Mouse (Mus musculus) urinary bladder, postnatal 4 days (tissue): ENCODE measurements around the gene Pxk.
"Not testable (repeated sequence)": the region's sequence is repeated elsewhere in the genome, so short reads cannot be mapped to it uniquely, and the experiment has no call there.

Source experiments
- DNase-seq, 2 experiments: peaks; one replicate each; pipeline ENCODE4 v3.0.0; 2021 to 2022; ENCODE audit warnings: low spot score in 2 of 2

Gene Pxk

GRCm38 (mm10) chr14:8101886-8102285, 3.9 kb downstream of the Pxk start:
- no peak for DNase-seq

GRCm38 (mm10) chr14:8102676-8103075, 4.7 kb downstream of the Pxk start:
- no peak for DNase-seq

GRCm38 (mm10) chr14:8108047-8108446, 10.0 kb downstream of the Pxk start:
- no peak for DNase-seq

DNA sequence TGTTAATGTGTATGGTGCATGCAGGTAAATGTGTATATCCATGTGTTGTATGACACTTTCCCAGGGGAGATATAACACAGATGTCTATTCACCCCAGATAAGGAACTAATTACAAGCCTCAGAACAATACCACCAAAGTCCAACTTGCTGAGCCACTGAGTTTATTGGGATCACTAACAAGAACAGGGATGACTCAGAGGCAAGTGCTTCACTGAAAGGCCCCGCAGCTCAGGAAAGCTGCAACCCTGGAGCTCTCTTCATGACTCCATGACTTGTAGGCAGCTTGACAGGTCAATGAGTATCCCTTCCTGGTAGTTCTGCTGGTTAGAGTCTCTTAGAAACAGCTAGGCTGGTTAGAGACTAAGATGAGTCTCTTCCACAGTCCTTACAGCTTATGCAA, 11.0 kb downstream of the Pxk start:
- no peak for DNase-seq

DNA sequence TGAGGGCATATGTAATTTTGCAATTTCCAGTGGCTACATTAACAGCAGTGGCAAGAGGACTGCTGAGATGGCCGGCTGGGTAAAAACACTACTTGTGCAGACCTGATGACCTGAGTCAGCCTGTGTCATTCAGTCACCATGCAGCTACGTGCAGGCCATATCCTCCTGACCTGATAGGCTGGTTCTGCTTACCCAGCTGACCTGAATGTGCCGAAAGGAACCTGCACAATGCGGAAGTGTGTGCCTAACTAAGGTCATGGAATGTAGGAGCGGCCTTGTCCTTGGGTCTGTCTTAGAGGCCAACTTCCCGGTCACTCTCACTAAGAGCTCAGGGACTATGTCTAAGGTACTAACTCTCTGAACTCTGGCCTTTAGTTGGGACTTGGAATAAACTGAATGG, 13.5 kb downstream of the Pxk start:
- no peak for DNase-seq

DNA sequence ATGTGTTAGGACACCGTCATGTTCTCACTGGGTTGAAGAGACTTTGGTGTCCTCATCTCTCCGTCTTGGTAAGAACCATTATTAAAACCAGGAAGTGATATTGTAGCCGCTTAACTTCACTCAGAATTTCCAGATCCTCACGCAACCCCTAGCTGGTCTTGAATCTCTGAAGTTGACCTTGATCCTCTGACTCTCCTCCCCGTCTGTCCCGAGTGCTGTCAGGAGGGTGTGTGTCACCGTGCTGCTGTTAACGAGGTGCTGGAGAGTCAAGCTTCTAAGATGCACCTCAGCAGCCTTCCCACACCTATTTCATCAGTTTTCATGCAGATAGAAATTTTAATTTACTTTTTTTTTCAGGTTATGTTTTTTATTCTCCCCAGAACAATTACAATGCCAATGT, 14.0 kb downstream of the Pxk start:
- no peak for DNase-seq

DNA sequence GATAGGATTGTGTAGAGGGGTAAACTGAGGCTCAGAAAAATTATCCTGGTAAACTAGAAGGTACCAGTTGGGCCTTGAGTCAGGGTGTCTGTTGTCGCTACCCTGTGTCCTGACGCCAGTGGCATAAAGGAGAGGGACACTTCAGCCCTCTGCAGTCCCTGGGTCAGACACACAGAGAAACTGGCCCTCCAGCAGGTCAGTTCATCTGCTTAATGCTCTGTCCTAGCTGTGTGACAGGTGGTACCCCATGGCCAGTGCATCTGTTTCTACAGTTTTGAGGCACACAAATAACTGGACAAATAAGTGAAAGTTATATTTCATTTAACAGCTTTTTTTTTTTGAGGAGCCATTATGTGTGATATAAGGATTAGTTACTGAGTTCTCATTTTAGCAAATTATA, 15.6 kb downstream of the Pxk start:
- DNase-seq = no peak

GRCm38 (mm10) chr14:8114306-8114705, 16.3 kb downstream of the Pxk start:
- DNase-seq = no peak

DNA sequence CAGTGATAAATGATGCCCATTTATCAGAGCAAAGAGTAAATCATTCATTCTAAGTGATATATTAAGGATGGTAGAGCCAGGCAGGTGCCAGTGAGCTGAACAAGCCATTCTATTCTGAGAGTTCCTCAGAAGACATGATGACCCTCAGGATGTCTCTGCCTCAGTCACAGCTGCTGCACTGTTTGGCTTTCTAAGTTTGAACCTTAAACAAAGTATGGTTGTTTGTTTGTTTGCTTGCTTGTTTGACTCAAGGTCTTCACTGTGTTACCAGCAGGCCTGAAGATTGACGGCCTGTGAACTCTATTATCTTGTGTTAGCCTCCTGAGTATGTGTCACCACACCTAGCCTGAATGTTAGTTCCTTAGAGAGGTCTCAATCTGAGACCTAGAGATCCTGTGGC, 16.7 kb downstream of the Pxk start:
- no peak for DNase-seq

DNA sequence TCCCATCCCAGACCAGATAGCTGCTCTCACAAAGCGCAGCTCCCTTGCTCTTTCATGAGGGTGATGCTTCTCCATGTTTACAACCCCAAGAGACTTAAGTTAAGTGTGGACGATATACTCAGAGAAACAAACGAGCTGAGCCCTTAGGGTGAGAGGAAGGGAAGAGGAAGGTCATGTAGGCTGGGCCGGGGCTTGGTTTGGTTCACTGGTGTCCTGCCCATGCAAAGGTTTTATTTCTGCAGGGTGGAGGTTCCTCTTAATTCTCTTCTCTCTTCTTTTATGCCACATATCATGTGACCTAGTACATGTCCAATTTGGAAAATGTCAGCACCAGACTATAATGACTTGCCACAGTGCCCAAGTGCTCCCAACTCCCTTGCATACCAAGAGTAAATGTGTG, 17.8 kb downstream of the Pxk start:
- DNase-seq = no peak

DNA sequence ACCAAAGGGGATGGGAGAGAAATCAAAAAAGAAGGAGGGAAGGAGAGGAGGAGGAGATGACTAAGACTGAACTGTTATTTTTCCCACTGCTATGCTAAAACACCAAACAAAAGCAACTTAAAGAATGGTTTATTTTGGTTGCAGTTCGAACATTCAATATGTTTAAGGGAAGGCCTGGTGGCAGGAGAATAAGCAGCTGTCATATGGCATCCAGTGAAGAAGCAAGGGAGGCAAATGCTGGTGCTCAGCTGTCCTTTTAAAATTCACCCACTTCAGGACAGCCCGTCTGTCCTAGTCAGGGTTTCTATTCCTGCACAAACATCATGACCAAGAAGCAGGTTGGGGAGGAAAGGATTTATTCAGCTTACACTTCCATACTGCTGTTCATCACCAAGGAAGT, 19.4 kb downstream of the Pxk start:
- DNase-seq = no peak

GRCm38 (mm10) chr14:8119454-8119853, 21.4 kb downstream of the Pxk start:
- DNase-seq = no peak

GRCm38 (mm10) chr14:8119904-8120303, 21.9 kb downstream of the Pxk start:
- no peak for DNase-seq

- no peak for DNase-seq
These were observed 25.1 kb downstream of the Pxk start for GRCm38 (mm10) chr14:8123141-8123540.

GRCm38 (mm10) chr14:8123611-8124010, 25.6 kb downstream of the Pxk start:
- DNase-seq = not testable (repeated sequence)

GRCm38 (mm10) chr14:8124046-8124881, 26.3 kb downstream of the Pxk start:
- no peak for DNase-seq

GRCm38 (mm10) chr14:8127971-8128370, 30.0 kb downstream of the Pxk start:
- DNase-seq = no peak

DNA sequence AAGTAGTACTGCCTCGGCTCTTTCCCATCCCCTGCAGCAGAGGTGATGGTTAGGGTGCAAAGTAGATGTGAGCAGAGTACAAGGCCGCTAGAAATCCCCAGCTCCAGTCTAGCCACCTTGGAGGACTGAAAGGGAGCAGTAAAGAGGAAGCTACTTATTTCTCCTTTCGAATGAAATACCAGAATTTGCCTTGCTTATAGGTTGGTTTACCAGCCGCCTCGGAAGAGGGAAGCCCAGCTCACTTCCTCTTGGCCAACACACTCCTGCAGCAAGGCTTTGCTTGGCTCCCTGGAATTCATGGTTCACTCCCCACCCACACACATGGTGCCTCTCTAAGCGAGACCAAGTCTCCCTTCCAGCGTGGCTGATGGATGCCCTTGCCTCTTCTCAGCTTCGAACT, 34.8 kb downstream of the Pxk start:
- DNase-seq = no peak

GRCm38 (mm10) chr14:8134234-8134633, 36.2 kb downstream of the Pxk start:
- no peak for DNase-seq

GRCm38 (mm10) chr14:8135130-8135529, 37.1 kb downstream of the Pxk start:
- DNase-seq = no peak

GRCm38 (mm10) chr14:8139724-8140710, 42.0 kb downstream of the Pxk start:
- no peak for DNase-seq

DNA sequence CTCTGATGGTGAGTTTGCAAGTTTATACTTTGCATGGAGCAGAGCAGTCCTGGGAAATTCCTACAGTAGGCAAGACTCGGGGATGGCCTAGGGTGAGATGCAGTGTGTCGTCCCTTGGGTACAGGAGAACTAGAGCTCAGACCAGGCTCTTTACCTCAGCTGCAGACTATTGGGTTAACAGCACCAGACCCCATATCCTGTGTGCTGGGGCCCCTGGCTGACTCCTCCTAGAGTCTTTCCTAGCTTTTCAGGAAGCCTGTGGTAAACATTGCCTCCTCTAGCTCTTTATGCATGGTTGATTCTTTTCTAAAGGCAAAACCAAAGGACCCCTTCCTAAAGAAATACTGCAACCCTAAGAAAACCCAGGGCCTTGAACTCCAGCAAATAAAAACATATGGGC, 43.1 kb downstream of the Pxk start:
- DNase-seq = no peak
